Mouse (Mus musculus) myocyte (in vitro differentiated cells): ENCODE results near the gene C530008M17Rik.

Source experiments
- CEBPB ChIP-seq: IDR thresholded peaks from 2 replicates; pipeline ENCODE4 v1.6.1; 2011; ENCODE audit warnings: mild to moderate bottlenecking, moderate library complexity; ENCODE audit not compliant: poor library complexity, insufficient read depth, severe bottlenecking
- E2F4 ChIP-seq: IDR thresholded peaks from one replicate; pipeline ENCODE4 v1.6.1; 2011; ENCODE audit warnings: mild to moderate bottlenecking, control low read depth, moderate library complexity; ENCODE audit not compliant: insufficient read depth
- MYOD1 ChIP-seq, 3 experiments: IDR thresholded peaks; one replicate each; pipeline ENCODE4 v1.6.1; 2011; ENCODE audit warnings: control low read depth in 2 of 3, low read depth in 2 of 3, mild to moderate bottlenecking in 2 of 3, moderate library complexity in 1 of 3; ENCODE audit not compliant: insufficient read length in 2 of 3, control insufficient read depth in 1 of 3
- POLR2A ChIP-seq: IDR thresholded peaks from one replicate; pipeline ENCODE4 v1.6.1; 2011; ENCODE audit warnings: low read depth, mild to moderate bottlenecking, control low read depth, moderate library complexity; ENCODE audit not compliant: insufficient read length
- REST ChIP-seq: IDR thresholded peaks from one replicate; pipeline ENCODE4 v1.6.1; 2011; ENCODE audit warnings: mild to moderate bottlenecking, control low read depth, moderate library complexity; ENCODE audit not compliant: insufficient read depth, insufficient read length
- TCF12 ChIP-seq: IDR thresholded peaks from one replicate; pipeline ENCODE4 v1.6.1; 2011; ENCODE audit warnings: mild to moderate bottlenecking, control low read depth; ENCODE audit not compliant: poor library complexity, insufficient read depth, severe bottlenecking
- TCF3 ChIP-seq: IDR thresholded peaks from one replicate; pipeline ENCODE4 v1.6.1; 2011; ENCODE audit warnings: low read depth, control low read depth; ENCODE audit not compliant: insufficient read length
- USF1 ChIP-seq: IDR thresholded peaks from one replicate; pipeline ENCODE4 v1.6.1; 2011; ENCODE audit warnings: low read depth, mild to moderate bottlenecking, control low read depth, moderate library complexity

DNA sequence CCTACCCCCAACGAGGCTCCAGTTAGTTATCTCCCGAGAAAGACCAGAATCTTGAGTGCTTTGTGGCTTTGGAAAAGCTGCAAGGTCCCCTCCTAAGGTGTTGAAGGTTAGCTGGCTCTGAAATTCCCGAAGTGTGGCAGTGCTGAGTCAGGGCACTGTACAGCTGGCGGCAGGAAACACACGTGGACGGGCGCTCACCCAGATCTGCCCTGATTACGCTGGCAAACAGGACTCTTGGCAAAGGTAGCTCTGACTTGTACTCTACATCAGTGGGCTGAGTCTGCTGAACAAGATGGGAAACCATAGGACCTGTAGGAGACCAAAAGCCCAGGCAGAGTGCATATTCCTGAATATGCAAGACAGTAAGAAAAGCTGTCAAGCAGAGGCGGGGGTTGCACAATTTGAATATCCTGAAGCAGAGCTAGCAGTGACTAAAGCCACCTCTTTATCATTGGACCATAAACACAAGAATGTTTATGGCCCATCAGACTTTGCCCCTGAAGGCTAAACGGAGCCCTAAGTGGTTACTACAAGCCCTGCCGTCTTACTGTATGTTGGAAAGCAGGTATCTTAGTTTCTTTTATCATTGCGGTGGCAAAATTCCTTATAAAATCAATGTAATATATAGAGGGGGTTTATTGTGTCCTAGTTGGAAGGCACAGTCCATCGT, 159.6 kb downstream of the C530008M17Rik start:
- no peak for TF ChIP-seq POLR2A
- TF ChIP-seq REST, result no peak
- no peak for TF ChIP-seq USF1
- TF ChIP-seq TCF12, result no peak
- TF ChIP-seq CEBPB, result no peak
- TF ChIP-seq TCF3, result no peak
- TF ChIP-seq E2F4, result no peak
- TF ChIP-seq MYOD1 (IDR thresholded peaks at IDR 0.05; ENCODE audit: control insufficient read depth in 1 of 3, insufficient read length in 2 of 3, low read depth in 2 of 3), result no peak
